Mouse (Mus musculus) embryonic facial prominence, embryonic 12.5 days (tissue): Measurements from ENCODE around the gene Olfr117. TPM values are rescaled to one million over a fixed set of nuclear protein-coding genes. Genes with fewer than 3 reads are reported as not detected.
"Not testable (repeated sequence)": the region's sequence is repeated elsewhere in the genome, so short reads cannot be mapped to it uniquely, and the experiment has no call there.

Experiments used
- ATAC-seq: fragments of 200-750 bp; cut with Nextera tagmentation; 2 replicates; pipeline ENCODE4 v1.8.0; 2017; ENCODE audit not compliant: insufficient number of reproducible peaks, insufficient read depth, low FRiP score, low TSS enrichment
- H3K27ac ChIP-seq: fragments of 300-500 bp; sonication (generic); 2 replicates; pipeline ENCODE4 v1.5.1; 2016; ENCODE audit warnings: mild to moderate bottlenecking
- H3K27me3 ChIP-seq: fragments of 300-500 bp; sonication (generic); 2 replicates; pipeline ENCODE4 v1.6.1; 2016; ENCODE audit warnings: mild to moderate bottlenecking, moderate library complexity
- H3K36me3 ChIP-seq: fragments of 300-500 bp; sonication (generic); 2 replicates; pipeline ENCODE4 v1.6.1; 2016; ENCODE audit warnings: mild to moderate bottlenecking
- H3K4me1 ChIP-seq: fragments of 300-500 bp; sonication (generic); 2 replicates; pipeline ENCODE4 v1.6.1; 2016
- H3K4me2 ChIP-seq: fragments of 300-500 bp; sonication (generic); replicated peaks from 2 replicates; pipeline ENCODE4 v1.6.1; 2016; ENCODE audit warnings: mild to moderate bottlenecking, moderate library complexity
- H3K4me3 ChIP-seq: fragments of 300-500 bp; sonication (generic); 2 replicates; pipeline ENCODE4 v1.5.1; 2016; ENCODE audit warnings: mild to moderate bottlenecking
- H3K9ac ChIP-seq: fragments of 300-500 bp; sonication (generic); 2 replicates; pipeline ENCODE4 v1.6.1; 2016; ENCODE audit warnings: mild to moderate bottlenecking, moderate library complexity
- H3K9me3 ChIP-seq: fragments of 300-500 bp; sonication (generic); 2 replicates; pipeline ENCODE4 v1.6.1; 2016; ENCODE audit warnings: mild to moderate bottlenecking, moderate library complexity
- WGBS: fragments of 180-500 bp; shearing (Covaris S2); methylation state at CpG from one replicate; pipeline ENCODE4 v1.1.7; 2016; 5-methylcytosine and 5-hydroxymethylcytosine counted together
- polyA plus RNA-seq: library from polyadenylated mRNA; unstranded; fragments of >200 nt; fragmentation: Nextera tagmentation; extraction: Ambion mirVana; gene quantifications from 2 replicates; pipeline ENCODE4 v1.2.1, GENCODE M21; 2016

Olfr117 gene
- polyA plus RNA-seq = not detected in 2 replicates

GRCm38 (mm10) chr17:37663682-37664081 lies at the start of gene Olfr117:
TSS of gene Olfr117 (minus strand) at chr17:37663782.
- 55% methylated on average over 1 of the region's 1 CpGs for WGBS
- Histone ChIP-seq H3K9me3 (no peaks in the 10 kb centered on the region), H3K36me3 (no peaks in the 10 kb centered on the region), H3K27me3 (no peaks in the 10 kb centered on the region), H3K4me1 (no peaks in the 10 kb centered on the region), H3K4me3 (no peak within 1 kb of the TSS), H3K9ac (no peak within 1 kb of the TSS), H3K27ac (no peak within 1 kb of the TSS), H3K4me2 (no peak within 1 kb of the TSS)
- no peak for ATAC-seq

- not testable (repeated sequence) for ATAC-seq, H3K9ac ChIP-seq, H3K4me2 ChIP-seq, H3K27me3 ChIP-seq, H3K36me3 ChIP-seq, H3K4me3 ChIP-seq, H3K9me3 ChIP-seq, H3K4me1 ChIP-seq, H3K27ac ChIP-seq
- WGBS = 76% methylated on average over 1 of the region's 1 CpGs
These were observed 32.7 kb upstream of the Olfr117 start, which contains the start of gene Olfr119 for GRCm38 (mm10) chr17:37696264-37696663. TSS of gene Olfr119 (plus strand) at chr17:37696564.

GRCm38 (mm10) chr17:37666688-37667087 lies 3.1 kb upstream of the Olfr117 start, which contains the start of gene Olfr118:
TSS of gene Olfr118 (plus strand) at chr17:37666988.
- Histone ChIP-seq H3K4me2 (no peak within 1 kb of the TSS), H3K9me3 (no peaks in the 10 kb centered on the region), H3K4me3 (no peak within 1 kb of the TSS), H3K27ac (no peak within 1 kb of the TSS), H3K27me3 (no peaks in the 10 kb centered on the region), H3K36me3 (no peaks in the 10 kb centered on the region), H3K9ac (no peak within 1 kb of the TSS), H3K4me1 (no peaks in the 10 kb centered on the region)
- 73% methylated on average over 2 of the region's 2 CpGs for WGBS
- ATAC-seq = no peak

- no peak within 1 kb of the TSS for H3K9ac ChIP-seq
- H3K4me2 ChIP-seq = no peak within 1 kb of the TSS
- H3K9me3 ChIP-seq = peaks cover 8% of the 10 kb centered on the region
- no peak within 1 kb of the TSS for H3K27ac ChIP-seq
- WGBS = 83% methylated on average over 2 of the region's 2 CpGs
- no peaks in the 10 kb centered on the region for H3K36me3 ChIP-seq
- no peaks in the 10 kb centered on the region for H3K4me1 ChIP-seq
- no peak within 1 kb of the TSS for H3K4me3 ChIP-seq
- H3K27me3 ChIP-seq = no peaks in the 10 kb centered on the region
- ATAC-seq = no peak
These were observed 36.6 kb downstream of the Olfr117 start, which contains the start of the genes Olfr115 and Olfr116 for GRCm38 (mm10) chr17:37627009-37627408. TSS of gene Olfr115 (minus strand) at chr17:37627109. TSS of gene Olfr116 (minus strand) at chr17:37627199.

Other genes with a start within 250 kb of the Olfr117 start
- not detected in 2 replicates for gene Olfr108, start 218.3 kb downstream of the Olfr117 start, polyA plus RNA-seq
- not detected in 2 replicates for gene Olfr109, start 204.9 kb downstream of the Olfr117 start, polyA plus RNA-seq
- gene H2-M2, start 180.2 kb downstream of the Olfr117 start, polyA plus RNA-seq = not detected in 2 replicates
- gene Olfr110, start 171.3 kb downstream of the Olfr117 start, polyA plus RNA-seq = not detected in 2 replicates
- gene Olfr111, start 155.8 kb downstream of the Olfr117 start, polyA plus RNA-seq = not detected in 2 replicates
- not detected in 2 replicates for gene Olfr112, start 94.3 kb downstream of the Olfr117 start, polyA plus RNA-seq
- not detected in 2 replicates for gene Olfr113, start 86.1 kb downstream of the Olfr117 start, polyA plus RNA-seq
- not detected in 2 replicates for gene Olfr114, start 71.0 kb downstream of the Olfr117 start, polyA plus RNA-seq
- not detected in 2 replicates for gene Olfr115, start 36.7 kb downstream of the Olfr117 start, polyA plus RNA-seq
- gene Olfr116, start 36.6 kb downstream of the Olfr117 start, polyA plus RNA-seq = not detected in 2 replicates
- not detected in 2 replicates for gene Olfr118, start 3.2 kb upstream of the Olfr117 start, polyA plus RNA-seq
- not detected in 2 replicates for gene Olfr119, start 32.8 kb upstream of the Olfr117 start, polyA plus RNA-seq
- not detected in 2 replicates for gene Olfr120, start 58.0 kb upstream of the Olfr117 start, polyA plus RNA-seq
- gene Olfr121, start 85.1 kb upstream of the Olfr117 start, polyA plus RNA-seq = not detected in 2 replicates
- gene Olfr122, start 104.8 kb upstream of the Olfr117 start, polyA plus RNA-seq = not detected in 2 replicates
- gene Olfr123, start 129.7 kb upstream of the Olfr117 start, polyA plus RNA-seq = not detected in 2 replicates
- gene Olfr124, start 136.1 kb upstream of the Olfr117 start, polyA plus RNA-seq = not detected in 2 replicates
- not detected in 2 replicates for gene Olfr125, start 169.2 kb upstream of the Olfr117 start, polyA plus RNA-seq
- not detected in 2 replicates for gene Olfr126, start 183.7 kb upstream of the Olfr117 start, polyA plus RNA-seq
- not detected in 2 replicates for gene Olfr127, start 236.7 kb upstream of the Olfr117 start, polyA plus RNA-seq